Mouse (Mus musculus) liver, embryonic 14.5 days (tissue): Measurements from ENCODE around the gene Ugt1a2. TPM values are rescaled to one million over a fixed set of nuclear protein-coding genes. Genes with fewer than 3 reads are reported as not detected.

Source experiments
- ATAC-seq: fragments of 200-750 bp; cut with Nextera tagmentation; 2 replicates; pipeline ENCODE4 v1.8.0; 2017; ENCODE audit warnings: moderate number of reproducible peaks, mild to moderate bottlenecking, moderate library complexity; ENCODE audit not compliant: insufficient read depth
- DNase-seq, 3 experiments: peaks; one replicate each; pipeline ENCODE4 v3.0.0-alpha.2; 2012 to 2013; ENCODE audit warnings: low read depth in 3 of 3, low spot score in 3 of 3
- H3K27ac ChIP-seq: fragments of 300-500 bp; sonication (generic); 2 replicates; pipeline ENCODE4 v1.5.1; 2014; ENCODE audit warnings: moderate library complexity, mild to moderate bottlenecking, control low read depth, inconsistent platforms
- H3K27me3 ChIP-seq: fragments of 300-500 bp; sonication (generic); 2 replicates; pipeline ENCODE4 v1.6.1; 2014; ENCODE audit warnings: mild to moderate bottlenecking, low read length, moderate library complexity; ENCODE audit not compliant: control insufficient read depth, insufficient read depth
- H3K36me3 ChIP-seq: fragments of 300-500 bp; sonication (generic); replicated peaks from 2 replicates; pipeline ENCODE4 v1.6.1; 2014; ENCODE audit warnings: low read depth; ENCODE audit not compliant: control insufficient read depth, insufficient read depth
- H3K4me1 ChIP-seq, 2 experiments: fragments of 200-500 bp in 1 of 2; fragments of 300-500 bp in 1 of 2; sonication (generic) in 1 of 2; replicated peaks; 2 replicates each; pipeline ENCODE4 v1.6.1; 2012 to 2014; ENCODE audit warnings: antibody characterized with exemption in 1 of 2, inconsistent platforms in 1 of 2, low read length in 1 of 2; ENCODE audit not compliant: control insufficient read depth in 2 of 2, insufficient read depth in 2 of 2
- H3K4me2 ChIP-seq: fragments of 300-500 bp; sonication (generic); 2 replicates; pipeline ENCODE4 v1.6.1; 2014; ENCODE audit warnings: low read depth, mild to moderate bottlenecking, control low read depth, moderate library complexity
- H3K4me3 ChIP-seq, 2 experiments: fragments of 200-500 bp in 1 of 2; fragments of 300-500 bp in 1 of 2; sonication (generic) in 1 of 2; 2 replicates each; pipeline ENCODE4 v1.5.1; 2012 to 2014; ENCODE audit warnings: low read depth in 2 of 2, low read length in 2 of 2, mild to moderate bottlenecking in 2 of 2, control low read depth in 1 of 2, inconsistent platforms in 1 of 2, moderate library complexity in 1 of 2; ENCODE audit not compliant: insufficient read depth in 1 of 2
- H3K9ac ChIP-seq: fragments of 300-500 bp; sonication (generic); replicated peaks from 2 replicates; pipeline ENCODE4 v1.6.1; 2014; ENCODE audit warnings: mild to moderate bottlenecking, control low read depth, moderate library complexity
- H3K9me3 ChIP-seq: fragments of 300-500 bp; sonication (generic); 2 replicates; pipeline ENCODE4 v1.6.1; 2016; ENCODE audit warnings: low read length, mixed read lengths; ENCODE audit not compliant: control insufficient read depth
- CTCF ChIP-seq: IDR thresholded peaks from 2 replicates; pipeline ENCODE4 v1.5.1; 2016; ENCODE audit warnings: antibody characterized with exemption, low read depth, control low read depth
- EP300 ChIP-seq: IDR thresholded peaks from 2 replicates; pipeline ENCODE4 v1.6.1; 2016; ENCODE audit warnings: antibody characterized with exemption, low read depth
- WGBS: fragments of 180-500 bp; shearing (Covaris S2); extraction: QIAGEN DNeasy Blood & Tissue Kit; methylation state at CpG from one replicate; pipeline ENCODE4 v1.1.7; 2014; ENCODE audit not compliant: insufficient replicate concordance; 5-methylcytosine and 5-hydroxymethylcytosine counted together
- polyA plus RNA-seq, 2 experiments: library from polyadenylated mRNA; depleted of rRNA in 1 of 2; stranded (reverse) in 1 of 2; unstranded in 1 of 2; fragments of >200 nt; fragmentation: Nextera tagmentation in 1 of 2; extraction: Ambion mirVana in 1 of 2; gene quantifications; 2 replicates each; pipeline versions ENCODE4 v1.2.1 to v1.2.3; 2012 to 2014

The Ugt1a2 gene
- polyA plus RNA-seq, 2 experiments, result 0.02 TPM; not detected in 1

DNA sequence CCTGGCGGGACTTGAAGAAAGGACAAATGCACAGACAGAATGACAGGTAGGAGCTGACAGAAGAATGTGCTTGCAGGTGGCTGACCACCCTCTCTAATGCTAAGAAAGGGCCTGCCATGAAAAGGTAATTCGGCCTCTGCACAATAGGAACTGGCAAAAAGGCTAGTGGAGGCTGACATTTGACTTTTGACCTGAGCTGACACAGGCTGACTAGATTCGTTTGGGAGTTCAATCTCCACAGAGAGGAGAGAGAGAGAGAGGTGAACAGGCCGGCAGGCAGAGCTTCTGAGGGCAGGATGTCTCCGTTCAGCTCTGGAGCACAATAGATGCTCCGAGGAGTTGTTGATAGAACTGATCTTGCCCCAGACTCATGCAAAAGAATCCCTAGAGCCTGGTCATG is 46.0 kb downstream of the Ugt1a2 start:
- 35% methylated on average over 6 of the region's 6 CpGs for WGBS
- DNase-seq, result no peak
- H3K9me3 ChIP-seq, result peaks cover 11% of the 10 kb centered on the region

GRCm38 (mm10) chr1:88247660-88248059 is 47.3 kb downstream of the Ugt1a2 start:
- no peak overlapping the region for H3K4me2 ChIP-seq
- no peak overlapping the region for H3K4me3 ChIP-seq
- WGBS, result 36% methylated on average over 2 of the region's 2 CpGs
- ATAC-seq (no peak), DNase-seq (no peak)
- no peak overlapping the region for H3K9ac ChIP-seq
- no peaks in the 10 kb centered on the region for H3K27me3 ChIP-seq
- no peaks in the 10 kb centered on the region for H3K4me1 ChIP-seq
- no peaks in the 10 kb centered on the region for H3K36me3 ChIP-seq
- no peak overlapping the region for H3K27ac ChIP-seq
- TF ChIP-seq CTCF (no peak), EP300 (no peak)
- peaks cover 6% of the 10 kb centered on the region for H3K9me3 ChIP-seq

More for the DNA sequence above, 46.0 kb downstream of the Ugt1a2 start:
- Histone ChIP-seq H3K4me1 (no peaks in the 10 kb centered on the region), H3K4me3 (no peak overlapping the region), H3K27ac (no peak overlapping the region), H3K9ac (no peak overlapping the region), H3K27me3 (no peaks in the 10 kb centered on the region), H3K4me2 (no peak overlapping the region), H3K36me3 (no peaks in the 10 kb centered on the region)
- no peak for TF ChIP-seq EP300
- TF ChIP-seq CTCF, result no peak
- ATAC-seq, result no peak

- TF ChIP-seq EP300 (no peak), CTCF (no peak)
- WGBS, result 50% methylated on average over 4 of the region's 4 CpGs
- Histone ChIP-seq H3K27ac (no peak overlapping the region), H3K9me3 (peaks cover 3% of the 10 kb centered on the region), H3K27me3 (no peaks in the 10 kb centered on the region), H3K36me3 (no peaks in the 10 kb centered on the region), H3K4me3 (no peak overlapping the region), H3K9ac (no peak overlapping the region), H3K4me1 (peaks cover 0 to 2% of the 10 kb centered on the region in 2 experiments; a peak in 1 of 4 replicates), H3K4me2 (no peak overlapping the region)
- DNase-seq, result no peak
- no peak for ATAC-seq
Measured at GRCm38 (mm10) chr1:88248658-88249057, 48.3 kb downstream of the Ugt1a2 start.

DNA sequence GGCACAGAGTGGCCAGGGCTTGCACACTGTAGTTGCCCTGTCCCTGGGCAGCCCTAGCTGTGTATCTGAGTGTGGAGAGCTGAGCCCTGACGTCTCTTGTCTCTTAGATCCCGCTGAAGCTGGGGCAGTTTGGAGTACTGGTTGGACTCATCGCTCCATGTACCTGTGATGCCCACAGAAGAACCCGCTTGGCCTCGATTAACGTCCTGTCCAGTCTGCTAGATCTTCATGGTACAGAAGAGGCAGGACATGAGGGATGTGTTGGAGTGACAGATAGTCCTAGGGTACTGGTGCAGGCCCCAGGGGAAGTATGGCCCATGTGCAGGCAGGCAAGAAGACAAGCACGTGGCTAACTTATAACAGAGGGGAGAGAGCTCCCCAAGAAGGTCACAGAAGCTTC is 49.2 kb downstream of the Ugt1a2 start:
- Histone ChIP-seq H3K27me3 (no peaks in the 10 kb centered on the region), H3K9ac (no peak overlapping the region), H3K9me3 (peaks cover 3% of the 10 kb centered on the region), H3K27ac (no peak overlapping the region), H3K4me2 (no peak overlapping the region), H3K4me1 (peaks cover 0 to 2% of the 10 kb centered on the region in 2 experiments; a peak in 1 of 4 replicates), H3K4me3 (no peak overlapping the region), H3K36me3 (no peaks in the 10 kb centered on the region)
- DNase-seq (no peak), ATAC-seq (no peak)
- 59% methylated on average over 7 of the region's 7 CpGs for WGBS
- no peak for TF ChIP-seq CTCF
- TF ChIP-seq EP300, result no peak

DNA sequence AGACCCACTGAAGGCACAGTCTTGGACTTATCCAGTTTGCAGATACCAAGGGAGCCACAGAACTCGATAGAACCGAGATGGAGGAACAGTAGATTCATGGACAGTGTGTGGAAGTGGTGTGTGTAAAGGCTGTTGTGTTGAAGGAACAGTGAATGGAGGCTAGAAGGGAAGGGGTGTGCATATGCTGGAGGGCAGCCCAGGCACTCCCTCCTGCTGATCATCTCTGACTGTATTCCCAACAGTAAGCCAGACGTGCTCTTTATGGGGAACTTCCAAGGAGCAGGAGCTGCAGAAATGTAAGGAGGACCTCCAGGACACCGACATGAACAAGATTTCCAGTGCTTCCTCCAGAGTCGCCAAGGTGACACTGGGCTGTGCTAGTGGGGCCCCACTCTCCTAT is 49.6 kb downstream of the Ugt1a2 start:
- ATAC-seq (no peak), DNase-seq (no peak)
- Histone ChIP-seq H3K4me1 (peaks cover 0 to 2% of the 10 kb centered on the region in 2 experiments; a peak in 1 of 4 replicates), H3K9me3 (peaks cover 3% of the 10 kb centered on the region), H3K4me3 (no peak overlapping the region), H3K9ac (no peak overlapping the region), H3K36me3 (no peaks in the 10 kb centered on the region), H3K4me2 (no peak overlapping the region), H3K27me3 (no peaks in the 10 kb centered on the region), H3K27ac (no peak overlapping the region)
- TF ChIP-seq EP300 (no peak), CTCF (no peak)
- whole genome bisulfite sequencing, result 60% methylated on average over 5 of the region's 5 CpGs
